Mouse (Mus musculus): ENCODE results near the gene Shd. TPM values are rescaled to one million over a fixed set of nuclear protein-coding genes. Genes with fewer than 3 reads are reported as not detected.

Shd gene
- polyA plus RNA-seq, 1 experiment: 122 TPM

DNA sequence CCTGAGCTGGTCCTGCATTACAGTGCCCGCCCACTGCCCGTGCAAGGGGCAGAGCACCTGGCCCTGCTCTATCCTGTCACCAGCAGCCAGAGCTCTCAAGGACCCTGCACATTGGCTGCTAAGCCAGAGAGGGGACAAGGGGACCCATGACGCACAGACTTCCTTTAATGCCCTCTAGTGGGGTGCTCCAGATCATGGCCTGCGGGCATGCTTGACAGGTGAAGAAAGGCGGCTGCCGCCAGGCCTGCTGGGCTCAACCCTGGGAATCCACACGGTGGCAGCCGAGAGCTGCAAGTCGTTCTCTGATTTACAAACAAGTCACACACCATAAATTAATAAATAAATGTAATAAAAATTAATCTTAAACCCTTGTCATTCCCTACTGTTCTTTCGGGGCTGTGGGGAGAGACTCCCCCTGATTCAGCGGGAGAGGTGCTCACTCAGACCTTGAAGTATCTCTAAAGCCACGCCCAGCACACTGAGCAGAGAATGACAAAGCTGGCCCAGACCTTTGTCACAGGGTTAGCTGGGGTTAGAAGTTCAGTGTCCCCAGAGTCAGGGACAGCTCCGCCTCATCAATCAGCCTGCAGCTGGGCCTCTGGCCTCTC, 6.1 kb downstream of the Shd start:
- 0 out of 2 replicates have a peak, but pooled peaks have one; percentile 12 for TF ChIP-seq POLR2A (IDR thresholded peaks at IDR 0.05; ENCODE audit: borderline replicate concordance, insufficient read depth, low read length)
- TF ChIP-seq CTCF (IDR thresholded peaks at IDR 0.05; ENCODE audit: borderline replicate concordance, insufficient read depth, low read depth, low read length): peak; percentile 85
- H3K27ac ChIP-seq (ENCODE audit: insufficient read depth, low read length): no peak overlapping the region
- no peak overlapping the region for H3K4me3 ChIP-seq (replicated peaks; ENCODE audit: insufficient read depth, low read depth, low read length)
- no peaks in the 10 kb centered on the region for H3K27me3 ChIP-seq (ENCODE audit: control insufficient read depth, insufficient read depth, low read length)
- 20% methylated on average over 13 of the region's 13 CpGs for WGBS
- DNase-seq: peak; percentile 83 to 88
- peaks cover 5% of the 10 kb centered on the region; the same call in 1 of the 2 replicates for H3K4me1 ChIP-seq (ENCODE audit: control insufficient read depth, insufficient read depth, low read length)

DNA sequence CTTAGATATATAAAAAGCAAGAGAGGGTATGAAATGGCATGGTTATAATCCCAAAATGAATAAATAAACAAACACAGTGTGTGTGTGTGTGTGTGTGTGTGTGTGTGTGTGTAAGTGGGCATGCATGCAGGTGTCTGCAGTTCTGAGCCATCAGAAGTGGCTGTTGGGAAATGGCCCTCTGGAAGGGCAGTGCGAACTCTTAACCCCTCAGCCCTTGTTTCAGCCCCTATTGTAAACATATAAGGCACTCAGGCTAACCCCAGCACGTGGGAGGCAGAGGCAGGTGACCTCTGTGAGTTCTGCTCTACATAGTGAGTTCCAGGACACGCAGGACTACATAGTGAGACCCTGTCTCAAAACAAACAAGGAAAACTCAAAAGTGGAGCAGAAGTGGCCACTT, 7.0 kb downstream of the Shd start:
- no peak for DNase-seq
- H3K27me3 ChIP-seq (ENCODE audit: control insufficient read depth, insufficient read depth, low read length): no peaks in the 10 kb centered on the region
- H3K4me1 ChIP-seq (ENCODE audit: control insufficient read depth, insufficient read depth, low read length): no peaks in the 10 kb centered on the region; the same call in 1 of the 2 replicates
- no peak overlapping the region for H3K27ac ChIP-seq (ENCODE audit: insufficient read depth, low read length)
- WGBS: 75% methylated on average over 3 of the region's 3 CpGs
- no peak for TF ChIP-seq POLR2A (IDR thresholded peaks at IDR 0.05; ENCODE audit: borderline replicate concordance, insufficient read depth, low read length)
- TF ChIP-seq CTCF (IDR thresholded peaks at IDR 0.05; ENCODE audit: borderline replicate concordance, insufficient read depth, low read depth, low read length): no peak
- H3K4me3 ChIP-seq (replicated peaks; ENCODE audit: insufficient read depth, low read depth, low read length): no peak overlapping the region

GRCm38 (mm10) chr17:55986030-55986961, 16.0 kb downstream of the Shd start, which contains the start of gene Fsd1:
Gene Fsd1 (plus strand): TSS chr17:55986509.
- peak within 1 kb of the TSS; percentile 84 for H3K4me3 ChIP-seq (replicated peaks; ENCODE audit: insufficient read depth, low read depth, low read length)
- no peaks in the 10 kb centered on the region; the same call in none of the 2 replicates for H3K4me1 ChIP-seq (ENCODE audit: control insufficient read depth, insufficient read depth, low read length)
- WGBS: 8% methylated on average over 34 of the region's 35 CpGs
- TF ChIP-seq CTCF (IDR thresholded peaks at IDR 0.05; ENCODE audit: borderline replicate concordance, insufficient read depth, low read depth, low read length): no peak
- TF ChIP-seq POLR2A (IDR thresholded peaks at IDR 0.05; ENCODE audit: borderline replicate concordance, insufficient read depth, low read length): peak; percentile 66
- H3K27ac ChIP-seq (ENCODE audit: insufficient read depth, low read length): peak within 1 kb of the TSS; percentile 38; the same call in 1 of the 2 replicates
- peak; percentile 87 for DNase-seq
- no peaks in the 10 kb centered on the region for H3K27me3 ChIP-seq (ENCODE audit: control insufficient read depth, insufficient read depth, low read length)

DNA sequence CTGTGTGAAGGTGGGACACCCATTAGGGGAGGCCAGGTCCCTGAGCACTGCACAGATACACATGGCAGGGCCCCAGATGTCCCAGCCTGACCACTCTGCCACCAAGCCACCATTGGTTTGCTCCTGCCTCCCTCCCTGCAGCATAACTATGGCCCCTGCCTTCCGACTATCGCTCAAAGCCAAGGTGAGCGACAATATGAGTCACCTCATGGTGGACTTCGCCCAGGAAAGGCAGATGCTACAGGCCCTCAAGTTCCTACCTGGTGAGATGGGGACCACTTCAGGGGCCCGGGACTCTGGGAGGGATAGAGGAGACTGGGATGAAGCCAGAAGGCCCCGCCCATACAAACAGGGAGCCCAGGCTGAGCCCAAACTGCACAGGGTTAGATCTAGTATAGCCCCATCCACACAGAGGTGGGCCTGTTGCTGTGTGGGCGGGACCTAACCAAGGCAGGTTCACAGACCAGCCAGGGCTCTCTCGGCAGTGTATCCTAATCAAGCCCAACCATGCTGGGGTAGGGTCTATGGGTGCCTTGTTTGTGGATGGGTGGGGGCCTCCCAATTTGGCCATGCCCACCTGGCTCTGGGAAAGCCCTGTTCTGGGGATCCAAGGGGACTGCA, 20.1 kb downstream of the Shd start:
- H3K27ac ChIP-seq (ENCODE audit: insufficient read depth, low read length): no peak overlapping the region
- WGBS: 86% methylated on average over 8 of the region's 8 CpGs
- no peak for DNase-seq

GRCm38 (mm10) chr17:55996007-55996406, 25.7 kb downstream of the Shd start:
- TF ChIP-seq CTCF (IDR thresholded peaks at IDR 0.05; ENCODE audit: borderline replicate concordance, insufficient read depth, low read depth, low read length) (no peak), POLR2A (IDR thresholded peaks at IDR 0.05; ENCODE audit: borderline replicate concordance, insufficient read depth, low read length) (no peak)
- Histone ChIP-seq H3K27me3 (ENCODE audit: control insufficient read depth, insufficient read depth, low read length) (no peaks in the 10 kb centered on the region), H3K4me3 (replicated peaks; ENCODE audit: insufficient read depth, low read depth, low read length) (no peak overlapping the region), H3K27ac (ENCODE audit: insufficient read depth, low read length) (no peak overlapping the region), H3K4me1 (ENCODE audit: control insufficient read depth, insufficient read depth, low read length) (peaks cover 8% of the 10 kb centered on the region)
- 40% methylated on average over 15 of the region's 15 CpGs for WGBS
- no peak for DNase-seq

More for the DNA sequence above, 20.1 kb downstream of the Shd start:
- Histone ChIP-seq H3K27me3 (ENCODE audit: control insufficient read depth, insufficient read depth, low read length) (no peaks in the 10 kb centered on the region), H3K4me1 (ENCODE audit: control insufficient read depth, insufficient read depth, low read length) (no peaks in the 10 kb centered on the region; the same call in 1 of the 2 replicates), H3K4me3 (replicated peaks; ENCODE audit: insufficient read depth, low read depth, low read length) (no peak overlapping the region)
- TF ChIP-seq CTCF (IDR thresholded peaks at IDR 0.05; ENCODE audit: borderline replicate concordance, insufficient read depth, low read depth, low read length) (no peak), POLR2A (IDR thresholded peaks at IDR 0.05; ENCODE audit: borderline replicate concordance, insufficient read depth, low read length) (no peak)

DNA sequence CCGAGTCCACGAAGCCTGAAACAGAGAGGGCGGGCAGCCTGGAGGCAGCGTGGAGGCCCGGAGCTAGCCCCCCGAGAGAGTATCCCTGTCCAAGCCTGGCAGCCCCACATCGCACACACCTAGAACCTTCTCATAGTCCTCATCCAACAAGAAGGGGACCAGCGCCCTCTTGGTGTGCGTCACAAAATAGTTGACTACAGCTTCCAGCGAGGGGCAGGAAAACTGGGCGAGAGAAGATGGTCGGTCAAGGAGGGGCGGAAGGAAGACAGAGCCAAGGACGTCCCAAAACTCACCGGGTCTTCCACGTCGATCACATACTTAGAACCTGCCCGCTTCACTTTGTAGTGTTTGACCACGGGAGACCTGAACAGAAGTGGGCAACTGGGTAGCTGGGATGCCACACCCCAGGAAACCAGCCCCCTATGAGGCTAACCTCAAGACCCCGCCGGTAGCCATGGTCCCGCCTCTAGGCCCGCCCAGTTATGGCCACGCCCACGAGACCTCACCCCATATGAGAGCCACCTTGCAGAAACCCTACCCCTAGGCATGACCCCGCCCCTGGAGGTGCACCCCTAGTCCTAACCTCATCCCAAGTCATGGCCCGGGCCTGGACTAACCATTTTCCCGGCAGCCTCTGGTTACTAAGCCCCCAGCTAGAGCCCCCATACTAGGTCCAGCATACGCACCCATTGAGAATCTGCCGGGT, 29.7 kb downstream of the Shd start:
- peaks cover 18% of the 10 kb centered on the region for H3K4me1 ChIP-seq (ENCODE audit: control insufficient read depth, insufficient read depth, low read length)
- no peak overlapping the region for H3K4me3 ChIP-seq (replicated peaks; ENCODE audit: insufficient read depth, low read depth, low read length)
- H3K27me3 ChIP-seq (ENCODE audit: control insufficient read depth, insufficient read depth, low read length): no peaks in the 10 kb centered on the region
- 25% methylated on average over 30 of the region's 30 CpGs for WGBS
- H3K27ac ChIP-seq (ENCODE audit: insufficient read depth, low read length): no peak overlapping the region
- TF ChIP-seq POLR2A (IDR thresholded peaks at IDR 0.05; ENCODE audit: borderline replicate concordance, insufficient read depth, low read length): no peak
- no peak for TF ChIP-seq CTCF (IDR thresholded peaks at IDR 0.05; ENCODE audit: borderline replicate concordance, insufficient read depth, low read depth, low read length)
- DNase-seq: no peak

GRCm38 (mm10) chr17:56003000-56003399, 32.7 kb downstream of the Shd start:
- TF ChIP-seq POLR2A (IDR thresholded peaks at IDR 0.05; ENCODE audit: borderline replicate concordance, insufficient read depth, low read length) (no peak), CTCF (IDR thresholded peaks at IDR 0.05; ENCODE audit: borderline replicate concordance, insufficient read depth, low read depth, low read length) (no peak)
- 21% methylated on average over 3 of the region's 3 CpGs for WGBS
- H3K27me3 ChIP-seq (ENCODE audit: control insufficient read depth, insufficient read depth, low read length): no peaks in the 10 kb centered on the region

More at GRCm38 (mm10) chr17:56003000-56003399, 32.7 kb downstream of the Shd start:
- H3K27ac ChIP-seq (ENCODE audit: insufficient read depth, low read length): peak overlapping the region; percentile 68
- DNase-seq: peak; percentile 47 to 51
- no peak overlapping the region for H3K4me3 ChIP-seq (replicated peaks; ENCODE audit: insufficient read depth, low read depth, low read length)
- H3K4me1 ChIP-seq (ENCODE audit: control insufficient read depth, insufficient read depth, low read length): peaks cover 10% of the 10 kb centered on the region
